Mouse (Mus musculus) adipose tissue, adult 10 weeks (tissue): ENCODE results near the gene Mtcp1. TPM values are rescaled to one million over a fixed set of nuclear protein-coding genes. Genes with fewer than 3 reads are reported as not detected.

Source experiments
- polyA plus RNA-seq: library from polyadenylated mRNA; stranded (reverse); fragments of 350-450 nt; fragmentation: Illumina TruSeq; extraction: RNeasy Lipid Tissue Mini Kit (QIAGEN cat#74804); gene quantifications from one replicate; pipeline ENCODE4 v1.2.3, GENCODE M21; 2014; ENCODE audit warnings: low read depth, low replicate concordance

Gene Mtcp1
- 9.7 TPM for polyA plus RNA-seq

GRCm38 (mm10) chrX:75415936-75416785 lies at the start of gene Mtcp1, which contains the start of the genes Cmc4 and Brcc3:
Gene Mtcp1 (minus strand): TSS chrX:75416588.
Gene Cmc4 (minus strand): TSS chrX:75416584.
Gene Brcc3 (plus strand): TSS chrX:75416628.

GRCm38 (mm10) chrX:75382195-75382771 lies 34.1 kb downstream of the Mtcp1 start, which contains the start of the genes Fundc2 and F8:
Gene Fundc2 (plus strand): TSS chrX:75382399.
Gene F8 (minus strand): TSS chrX:75382615.

Other genes starting within 250 kb of the Mtcp1 start
- 39.5 TPM for gene Fundc2, start 34.2 kb downstream of the Mtcp1 start, polyA plus RNA-seq
- 1.6 TPM for gene F8, start 34.0 kb downstream of the Mtcp1 start, polyA plus RNA-seq
- gene Cmc4, start within 50 bp of the Mtcp1 start, polyA plus RNA-seq: 21.2 TPM
- 20.2 TPM for gene Brcc3, start within 50 bp of the Mtcp1 start, polyA plus RNA-seq
- 34.9 TPM for gene Vbp1, start 97.7 kb upstream of the Mtcp1 start, polyA plus RNA-seq
- gene Rab39b, start 161.6 kb upstream of the Mtcp1 start, polyA plus RNA-seq: 1.3 TPM